Mouse (Mus musculus) thymus, adult 2 months (tissue): ENCODE measurements around the gene Srrm2. TPM values are rescaled to one million over a fixed set of nuclear protein-coding genes. Genes with fewer than 3 reads are reported as not detected.
A peak's percentile ranks its signal among the peaks of the same experiment; 100 is the strongest.

Experiments
- DNase-seq: peaks from one replicate; pipeline ENCODE4 v3.0.0; 2021
- H3K27ac ChIP-seq: fragments of 200-500 bp; 2 replicates; pipeline ENCODE4 v1.5.1; 2012; ENCODE audit warnings: low read length, control low read depth; ENCODE audit not compliant: control insufficient read depth, insufficient read depth
- H3K27me3 ChIP-seq: fragments of 200-500 bp; 2 replicates; pipeline ENCODE4 v1.6.1; 2012; ENCODE audit warnings: mild to moderate bottlenecking, low read length, moderate library complexity, mixed read lengths; ENCODE audit not compliant: control insufficient read depth, insufficient read depth
- H3K36me3 ChIP-seq: fragments of 200-500 bp; 2 replicates; pipeline ENCODE4 v1.6.1; 2012; ENCODE audit warnings: mild to moderate bottlenecking, low read length, moderate library complexity; ENCODE audit not compliant: control insufficient read depth, insufficient read depth
- H3K4me1 ChIP-seq: fragments of 200-500 bp; replicated peaks from 2 replicates; pipeline ENCODE4 v1.6.1; 2012; ENCODE audit warnings: low read length; ENCODE audit not compliant: control insufficient read depth, insufficient read depth
- H3K4me3 ChIP-seq: fragments of 200-500 bp; 2 replicates; pipeline ENCODE4 v1.5.1; 2012; ENCODE audit warnings: mild to moderate bottlenecking, low read length, control low read depth, moderate library complexity; ENCODE audit not compliant: control insufficient read depth, insufficient read depth
- CTCF ChIP-seq: fragments of 200-500 bp; IDR thresholded peaks from 2 replicates; pipeline ENCODE4 v1.5.1; 2012; ENCODE audit warnings: mild to moderate bottlenecking, control low read depth, low read length, moderate library complexity, borderline replicate concordance; ENCODE audit not compliant: control insufficient read depth, poor library complexity, insufficient read depth; ENCODE audit errors: extremely low read depth
- POLR2A ChIP-seq: fragments of 200-500 bp; IDR thresholded peaks from 2 replicates; pipeline ENCODE4 v1.6.1; 2012; ENCODE audit warnings: mild to moderate bottlenecking, low read length, control low read depth, moderate library complexity; ENCODE audit not compliant: control insufficient read depth, poor library complexity, insufficient read depth; ENCODE audit errors: extremely low read depth
- WGBS: fragments of 180-500 bp; shearing (Covaris S2); methylation state at CpG from one replicate; pipeline ENCODE4 v1.1.7; 2018; 5-methylcytosine and 5-hydroxymethylcytosine counted together
- polyA plus RNA-seq: library from polyadenylated mRNA; depleted of rRNA; stranded (reverse); fragments of >200 nt; gene quantifications from 2 replicates; pipeline ENCODE4 v1.2.3, GENCODE M21; 2012

Srrm2 gene
- polyA plus RNA-seq, 1 experiment, result 874 TPM

GRCm38 (mm10) chr17:23773676-23774075 lies 16.7 kb upstream of the Srrm2 start:
- 78% methylated on average over 6 of the region's 6 CpGs for WGBS
- H3K27ac ChIP-seq, result no peak overlapping the region
- H3K36me3 ChIP-seq, result no peaks in the 10 kb centered on the region
- H3K27me3 ChIP-seq, result no peaks in the 10 kb centered on the region
- no peak for TF ChIP-seq CTCF
- TF ChIP-seq POLR2A, result no peak
- H3K4me3 ChIP-seq, result no peak overlapping the region
- no peak for DNase-seq
- H3K4me1 ChIP-seq, result peaks cover 3% of the 10 kb centered on the region; the same call in 1 of the 2 replicates

DNA sequence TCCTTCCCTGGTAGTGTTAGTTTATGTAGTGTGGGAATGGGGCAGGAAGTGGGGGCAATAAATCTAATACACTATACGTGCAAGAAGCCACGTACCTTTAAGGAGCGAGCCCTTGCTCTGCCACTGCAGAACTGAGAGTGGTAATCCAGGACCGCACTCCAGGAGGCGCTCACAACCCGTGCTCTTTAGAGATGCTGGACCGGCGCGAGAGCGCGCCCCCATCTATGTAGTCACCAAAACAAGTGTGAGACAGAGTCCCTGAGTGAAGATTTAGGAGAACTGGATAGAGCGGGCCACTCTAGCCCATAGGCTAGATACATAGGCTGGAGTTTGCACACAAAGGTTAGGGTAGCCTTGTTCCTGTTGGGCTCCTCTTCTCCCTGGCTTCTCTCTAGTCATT lies 16.2 kb upstream of the Srrm2 start:
- no peaks in the 10 kb centered on the region for H3K27me3 ChIP-seq
- H3K36me3 ChIP-seq, result no peaks in the 10 kb centered on the region
- H3K4me1 ChIP-seq, result peaks cover 3% of the 10 kb centered on the region; the same call in 1 of the 2 replicates
- 2% methylated on average over 12 of the region's 12 CpGs for WGBS
- no peak overlapping the region for H3K4me3 ChIP-seq
- H3K27ac ChIP-seq, result no peak overlapping the region
- peak; percentile 87 for DNase-seq
- TF ChIP-seq POLR2A, result no peak
- peak; percentile 91 for TF ChIP-seq CTCF

DNA sequence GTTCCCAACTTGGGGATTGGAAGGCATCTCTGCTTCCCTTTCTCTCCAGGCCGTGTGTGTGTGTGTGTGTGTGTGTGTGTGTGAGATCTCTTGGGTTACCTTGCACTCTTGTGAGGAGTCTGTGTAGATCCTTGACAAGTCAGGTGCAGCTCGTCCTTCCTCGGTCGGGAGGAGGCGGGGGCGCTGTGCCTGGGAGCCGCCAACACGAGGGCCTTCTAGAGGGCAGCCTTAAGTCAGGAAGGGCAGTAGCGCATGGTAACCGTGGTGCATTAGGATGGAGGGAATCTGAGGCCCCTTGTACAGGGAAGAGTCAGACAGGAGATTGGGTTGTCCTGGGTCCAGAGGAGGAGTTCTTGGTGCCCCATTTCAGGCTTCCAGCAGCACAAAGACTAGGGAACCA lies 14.1 kb upstream of the Srrm2 start:
- no peaks in the 10 kb centered on the region for H3K36me3 ChIP-seq
- WGBS, result 91% methylated on average over 10 of the region's 10 CpGs
- H3K4me1 ChIP-seq, result no peaks in the 10 kb centered on the region
- H3K4me3 ChIP-seq, result no peak overlapping the region
- no peak overlapping the region for H3K27ac ChIP-seq
- TF ChIP-seq CTCF, result no peak
- H3K27me3 ChIP-seq, result no peaks in the 10 kb centered on the region
- DNase-seq, result no peak

- Histone ChIP-seq H3K27me3 (no peaks in the 10 kb centered on the region), H3K4me1 (no peaks in the 10 kb centered on the region), H3K36me3 (no peaks in the 10 kb centered on the region), H3K27ac (no peak overlapping the region), H3K4me3 (no peak overlapping the region)
- TF ChIP-seq POLR2A (no peak), CTCF (no peak)
- DNase-seq, result no peak
- WGBS, result 96% methylated on average over 2 of the region's 2 CpGs
Observed at GRCm38 (mm10) chr17:23777141-23777540, 13.2 kb upstream of the Srrm2 start.

DNA sequence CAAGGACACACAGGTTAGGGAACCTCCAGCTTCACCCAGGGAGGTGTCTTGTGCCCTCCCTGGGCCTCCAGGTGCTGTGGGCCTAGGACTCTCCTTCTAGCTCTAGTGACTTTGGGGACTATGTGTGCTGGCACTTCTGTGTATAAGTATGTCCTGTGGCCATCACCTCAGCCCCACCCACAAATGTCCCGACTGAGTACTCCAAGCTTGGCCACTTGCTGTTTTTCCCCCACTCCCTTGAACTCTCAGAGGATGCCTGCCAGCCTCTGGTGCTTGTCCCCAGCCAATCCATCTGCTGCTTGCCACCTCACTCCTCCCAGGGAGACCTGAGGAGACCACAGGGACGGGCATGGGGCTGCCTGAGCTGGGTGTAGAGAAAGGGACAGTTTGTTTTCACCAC lies 11.9 kb upstream of the Srrm2 start:
- no peak for TF ChIP-seq CTCF
- no peak for TF ChIP-seq POLR2A

DNA sequence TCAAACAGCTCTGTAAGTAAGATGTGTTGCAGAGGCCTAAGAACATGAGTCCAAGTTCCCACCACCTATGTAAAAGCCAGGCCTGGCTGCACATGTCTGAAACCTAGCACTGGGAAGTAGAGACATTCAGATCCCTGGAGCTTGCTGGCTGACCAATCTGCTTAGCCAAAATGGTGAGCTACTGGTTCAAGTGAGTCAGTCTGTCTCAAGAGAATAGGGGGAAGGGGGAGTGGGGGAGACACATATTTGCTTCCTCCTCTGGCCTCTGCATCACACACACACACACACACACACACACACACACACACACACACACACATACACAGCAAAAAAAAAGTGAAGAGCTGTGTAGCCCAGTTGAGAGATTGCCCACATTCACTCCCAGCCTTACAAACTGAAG lies 7.0 kb upstream of the Srrm2 start:
- no peak for DNase-seq
- Histone ChIP-seq H3K4me3 (no peak overlapping the region), H3K27me3 (no peaks in the 10 kb centered on the region), H3K27ac (no peak overlapping the region), H3K36me3 (no peaks in the 10 kb centered on the region), H3K4me1 (peaks cover 10% of the 10 kb centered on the region)
- TF ChIP-seq POLR2A (no peak), CTCF (no peak)

More for the DNA sequence above, 11.9 kb upstream of the Srrm2 start:
- no peak overlapping the region for H3K4me3 ChIP-seq
- no peaks in the 10 kb centered on the region for H3K36me3 ChIP-seq
- H3K27me3 ChIP-seq, result no peaks in the 10 kb centered on the region
- H3K27ac ChIP-seq, result no peak overlapping the region
- no peak for DNase-seq
- 63% methylated on average over 2 of the region's 2 CpGs for WGBS
- no peaks in the 10 kb centered on the region for H3K4me1 ChIP-seq

DNA sequence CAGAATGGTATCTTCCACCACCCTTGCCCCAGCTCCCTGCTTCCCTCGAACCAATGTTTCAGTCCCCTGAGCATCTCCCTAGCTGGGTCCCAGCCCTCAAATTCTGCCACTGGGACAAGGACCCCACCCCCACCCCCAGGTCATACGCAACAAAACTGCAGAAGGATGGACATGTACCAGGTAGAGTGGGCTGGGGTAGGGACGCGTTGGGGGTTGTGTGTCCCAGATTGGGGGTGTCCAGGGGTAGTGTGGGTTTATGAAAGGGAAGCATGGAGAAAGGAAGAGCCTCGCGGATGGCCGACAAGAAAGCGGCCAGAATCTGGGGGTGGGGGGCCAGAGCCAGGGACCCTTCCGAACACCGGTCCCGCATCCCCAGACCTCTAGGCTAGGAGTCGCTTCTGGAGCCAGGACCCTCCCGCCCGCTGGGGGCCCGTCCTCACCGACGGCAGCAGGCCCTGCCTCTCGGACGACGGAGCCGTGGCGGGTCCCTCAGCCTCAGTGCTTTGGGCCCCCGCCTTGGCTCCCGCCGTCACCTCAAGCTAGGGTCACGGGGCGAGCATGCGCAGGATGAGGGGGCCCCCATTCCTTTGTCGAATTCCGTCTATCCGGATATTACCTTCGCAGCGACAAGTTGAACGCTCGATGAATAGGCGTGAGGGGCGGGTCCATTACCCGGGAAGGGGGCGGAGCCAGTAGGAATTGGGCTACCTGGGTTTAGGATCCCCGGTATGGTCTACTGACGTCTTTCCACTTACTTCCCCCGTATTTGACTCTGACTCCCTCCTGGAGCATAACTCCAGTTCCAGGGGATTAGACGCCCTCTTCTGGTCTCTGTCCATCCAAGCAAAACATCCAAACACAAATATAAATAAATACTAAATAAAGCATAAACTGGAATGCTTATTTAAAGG lies 4.5 kb upstream of the Srrm2 start, which contains the start of gene Flywch2:
Flywch2 (minus strand) TSS at position 521 of the 911 bp plus-strand sequence.
- 14% methylated on average over 43 of the region's 43 CpGs for WGBS
- Histone ChIP-seq H3K36me3 (no peaks in the 10 kb centered on the region), H3K4me3 (peak within 1 kb of the TSS; percentile 37), H3K27me3 (no peaks in the 10 kb centered on the region), H3K4me1 (peaks cover 13% of the 10 kb centered on the region), H3K27ac (no peak within 1 kb of the TSS)
- peak; percentile 63 for DNase-seq
- TF ChIP-seq CTCF (no peak), POLR2A (no peak)
